Comparison of ENCODE assay signal across 9 mouse cellular contexts in the genomic region with DNA sequence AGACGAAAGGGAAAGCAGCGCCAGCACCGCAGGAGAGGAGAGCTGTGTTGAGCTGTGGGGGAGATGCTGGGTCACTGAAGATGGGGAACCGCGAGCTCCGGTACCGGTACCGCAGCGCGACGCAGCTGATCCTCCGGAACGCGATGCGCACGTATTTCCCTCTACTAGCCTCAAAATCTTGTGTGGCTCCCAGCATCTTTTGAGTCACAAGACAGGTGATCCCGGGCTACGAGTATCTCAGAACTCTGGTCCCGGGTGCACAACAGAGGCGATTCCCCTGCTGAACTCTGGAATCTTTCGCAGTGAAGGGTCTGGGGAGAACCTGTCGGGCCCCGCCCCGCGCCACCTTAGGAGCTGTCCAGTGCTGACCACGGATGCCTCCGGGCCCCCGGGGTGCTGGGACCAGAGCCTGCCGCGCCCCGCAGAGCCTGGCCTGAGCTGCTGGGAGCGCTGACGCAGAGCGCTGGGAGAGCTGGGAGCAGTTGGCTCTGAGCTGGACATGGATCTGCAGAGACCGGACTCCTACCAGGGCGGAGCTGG. TPM values are rescaled to one million over a fixed set of nuclear protein-coding genes. Genes with fewer than 3 reads are reported as not detected.
DNase-seq lines count a peak whose midpoint lies in the region; ATAC-seq and TF ChIP-seq lines count a peak whose summit lies in the region.
"Had no signal": no experiment of that assay in that cellular context is flagged by ENCODE, and none has a peak within 500 bp of the region (broad histone marks: within the 10 kb centered on the region; RNA-seq: fewer than 3 reads in every experiment).

A gene (plus strand): TSS at position 70 of the 540 bp plus-strand sequence.

- no peak for TF ChIP-seq CTCF in ES-Bruce4 (IDR thresholded peaks at IDR 0.05; ENCODE audit: low read depth, low read length)
- TF ChIP-seq CTCF in cortical plate, adult 2 months (IDR thresholded peaks at IDR 0.05; ENCODE audit: extremely low read depth, insufficient read depth, low read length): no peak
- TF ChIP-seq CTCF in hindbrain, postnatal 0 days (IDR thresholded peaks at IDR 0.05; ENCODE audit: low read depth): no peak

- no peak for ATAC-seq in hindbrain, postnatal 0 days
- no peak for ATAC-seq in midbrain, embryonic 12.5 days (ENCODE audit: low FRiP score, low read depth)

- H3K9ac ChIP-seq in ES-Bruce4 (ENCODE audit: low read depth, poor library complexity, severe bottlenecking): no peak within 1 kb of the TSS
- 0 out of 2 replicates have a peak within 1 kb of the TSS, but pooled peaks have one; percentile 13 for H3K9ac ChIP-seq in hindbrain, postnatal 0 days (replicated peaks; ENCODE audit: low read length)
- 0 out of 2 replicates have a peak within 1 kb of the TSS, but pooled peaks have one; percentile 6 for H3K9ac ChIP-seq in midbrain, embryonic 12.5 days (replicated peaks)

- H3K9me3 ChIP-seq in heart, embryonic 10.5 days: no peaks in the 10 kb centered on the region
- peaks cover 8% of the 10 kb centered on the region; the same call in 1 of the 2 replicates for H3K9me3 ChIP-seq in ES-Bruce4 (replicated peaks; ENCODE audit: control insufficient read depth, insufficient read depth, low read length, poor library complexity, severe bottlenecking)
- H3K9me3 ChIP-seq in hindbrain, postnatal 0 days (ENCODE audit: low read length): 0 out of 2 replicates have a peak, but pooled peaks cover 4% of the 10 kb centered on the region
- H3K9me3 ChIP-seq in midbrain, embryonic 12.5 days: no peaks in the 10 kb centered on the region

- peak within 1 kb of the TSS; percentile 58 for H3K4me2 ChIP-seq in hindbrain, postnatal 0 days (ENCODE audit: low read depth, low read length)
- peak within 1 kb of the TSS; percentile 60 for H3K4me2 ChIP-seq in midbrain, embryonic 12.5 days (replicated peaks)

- DNase-seq in heart, embryonic 10.5 days (ENCODE audit: low spot score): no peak
- DNase-seq in heart, adult 9 months (ENCODE audit: low spot score in 2 of 2): no peak
- DNase-seq in hindbrain, postnatal 0 days (ENCODE audit: low spot score): no peak
- peak; percentile 14 for DNase-seq in thymus, postnatal 25 days
- DNase-seq in urinary bladder, postnatal 25 days (ENCODE audit: low spot score): no peak

- H3K27me3 ChIP-seq in heart, embryonic 10.5 days (ENCODE audit: insufficient read depth, poor library complexity, severe bottlenecking): peaks cover 30% of the 10 kb centered on the region
- H3K27me3 ChIP-seq in ES-Bruce4 (ENCODE audit: control insufficient read depth, insufficient read depth, low read length, poor library complexity, severe bottlenecking): no peaks in the 10 kb centered on the region
- peaks cover 5% of the 10 kb centered on the region for H3K27me3 ChIP-seq in hindbrain, postnatal 0 days (ENCODE audit: insufficient read depth, low read length)
- H3K27me3 ChIP-seq in midbrain, embryonic 12.5 days: peaks cover 33% of the 10 kb centered on the region
- H3K27me3 ChIP-seq: CH12.LX had no signal

- H3K4me3 ChIP-seq in heart, embryonic 10.5 days: peak within 1 kb of the TSS; percentile 35
- H3K4me3 ChIP-seq in ES-Bruce4 (ENCODE audit: low read depth, low read length): peak within 1 kb of the TSS; percentile 24
- H3K4me3 ChIP-seq in cortical plate, adult 2 months (ENCODE audit: insufficient read depth, low read length): peak within 1 kb of the TSS; percentile 15
- peak within 1 kb of the TSS; percentile 27 for H3K4me3 ChIP-seq in hindbrain, postnatal 0 days (ENCODE audit: low read length)
- peak within 1 kb of the TSS; percentile 32 for H3K4me3 ChIP-seq in midbrain, embryonic 12.5 days

- H3K27ac ChIP-seq in heart, embryonic 10.5 days: no peak within 1 kb of the TSS
- H3K27ac ChIP-seq in ES-Bruce4 (ENCODE audit: insufficient read depth, low read length): no peak within 1 kb of the TSS
- no peak within 1 kb of the TSS for H3K27ac ChIP-seq in cortical plate, adult 2 months (ENCODE audit: insufficient read depth, low read length)
- H3K27ac ChIP-seq in hindbrain, postnatal 0 days: no peak within 1 kb of the TSS
- no peak within 1 kb of the TSS for H3K27ac ChIP-seq in midbrain, embryonic 12.5 days (replicated peaks)

- TF ChIP-seq EP300 in ES-Bruce4 (IDR thresholded peaks at IDR 0.05; ENCODE audit: insufficient read depth, low read depth, low read length): 0 out of 2 replicates have a peak, but pooled peaks have one; percentile 20

- 3% methylated on average over 36 of the region's 36 CpGs for WGBS in heart, embryonic 10.5 days
- 2% methylated on average over 36 of the region's 36 CpGs for WGBS in hindbrain, postnatal 0 days
- WGBS in midbrain, embryonic 12.5 days: 2% methylated on average over 36 of the region's 36 CpGs

- no peaks in the 10 kb centered on the region for H3K36me3 ChIP-seq in heart, embryonic 10.5 days
- no peaks in the 10 kb centered on the region for H3K36me3 ChIP-seq in ES-Bruce4 (ENCODE audit: control insufficient read depth, insufficient read depth, low read length, poor library complexity, severe bottlenecking)
- no peaks in the 10 kb centered on the region for H3K36me3 ChIP-seq in hindbrain, postnatal 0 days (ENCODE audit: insufficient read depth, low read length)
- no peaks in the 10 kb centered on the region for H3K36me3 ChIP-seq in midbrain, embryonic 12.5 days

- TF ChIP-seq POLR2A in ES-Bruce4 (IDR thresholded peaks at IDR 0.05; ENCODE audit: insufficient read depth, low read length): no peak
- no peak for TF ChIP-seq POLR2A in cortical plate, adult 2 months (IDR thresholded peaks at IDR 0.05; ENCODE audit: extremely low read depth, insufficient read depth, low read length)

- H3K4me1 ChIP-seq in heart, embryonic 10.5 days: peaks cover 8% of the 10 kb centered on the region
- peaks cover 2% of the 10 kb centered on the region for H3K4me1 ChIP-seq in ES-Bruce4 (ENCODE audit: control insufficient read depth, insufficient read depth, low read length)
- no peaks in the 10 kb centered on the region for H3K4me1 ChIP-seq in cortical plate, adult 2 months (ENCODE audit: control insufficient read depth, insufficient read depth, low read length)
- H3K4me1 ChIP-seq in hindbrain, postnatal 0 days (ENCODE audit: insufficient read depth, low read length): 0 out of 2 replicates have a peak, but pooled peaks cover 5% of the 10 kb centered on the region
- peaks cover 12% of the 10 kb centered on the region for H3K4me1 ChIP-seq in midbrain, embryonic 12.5 days

RNA-seq across cellular contexts. Expression of the gene that starts here (rescaled TPM):
- 2.2 and 2.6 TPM in 2 replicates for polyA plus RNA-seq in heart, embryonic 10.5 days (2016; fragmentation: Nextera tagmentation; extraction: Ambion mirVana)
- polyA plus RNA-seq in ES-Bruce4 (2011; ENCODE audit: insufficient read depth, insufficient read length, low read depth, missing spikeins): 0.99 and 3.0 TPM in 2 replicates
- 2.5 and 2.9 TPM in 2 replicates for polyA plus RNA-seq in cortical plate, adult 2 months (2012; rRNA removed)
- total RNA-seq in hindbrain, postnatal 0 days (2014; rRNA removed): 1.2 TPM in 2 replicates
- 1.2 and 1.3 TPM in 2 replicates for polyA plus RNA-seq in hindbrain, postnatal 0 days (2015; fragmentation: Nextera tagmentation; extraction: Ambion mirVana)
- 1.5 TPM in 2 replicates for polyA plus RNA-seq in midbrain, embryonic 12.5 days (2016; fragmentation: Nextera tagmentation; extraction: Ambion mirVana)
